Mouse (Mus musculus) liver, embryonic 12.5 days (tissue): ENCODE measurements around the gene Tango2. TPM values are rescaled to one million over a fixed set of nuclear protein-coding genes. Genes with fewer than 3 reads are reported as not detected.

Source experiments
- ATAC-seq: fragments of 200-750 bp; cut with Nextera tagmentation; 2 replicates; pipeline ENCODE4 v1.8.0; 2017; ENCODE audit warnings: moderate number of reproducible peaks, mild to moderate bottlenecking, moderate library complexity
- H3K27ac ChIP-seq: fragments of 300-500 bp; sonication (generic); 2 replicates; pipeline ENCODE4 v1.5.1; 2016; ENCODE audit warnings: mild to moderate bottlenecking
- H3K27me3 ChIP-seq: fragments of 300-500 bp; sonication (generic); replicated peaks from 2 replicates; pipeline ENCODE4 v1.6.1; 2016; ENCODE audit warnings: mild to moderate bottlenecking, moderate library complexity
- H3K36me3 ChIP-seq: fragments of 300-500 bp; sonication (generic); 2 replicates; pipeline ENCODE4 v1.6.1; 2016; ENCODE audit warnings: mild to moderate bottlenecking, moderate library complexity
- H3K4me1 ChIP-seq: fragments of 300-500 bp; sonication (generic); 2 replicates; pipeline ENCODE4 v1.6.1; 2016
- H3K4me2 ChIP-seq: fragments of 300-500 bp; sonication (generic); 2 replicates; pipeline ENCODE4 v1.6.1; 2016; ENCODE audit warnings: mild to moderate bottlenecking, moderate library complexity
- H3K4me3 ChIP-seq: fragments of 300-500 bp; sonication (generic); 2 replicates; pipeline ENCODE4 v1.5.1; 2016; ENCODE audit warnings: mild to moderate bottlenecking, moderate library complexity
- H3K9ac ChIP-seq: fragments of 300-500 bp; sonication (generic); 2 replicates; pipeline ENCODE4 v1.6.1; 2016; ENCODE audit warnings: mild to moderate bottlenecking, moderate library complexity
- H3K9me3 ChIP-seq: fragments of 300-500 bp; sonication (generic); replicated peaks from 2 replicates; pipeline ENCODE4 v1.6.1; 2016; ENCODE audit warnings: mild to moderate bottlenecking, moderate library complexity
- WGBS: fragments of 180-500 bp; shearing (Covaris S2); methylation state at CpG from one replicate; pipeline ENCODE4 v1.1.7; 2016; ENCODE audit not compliant: insufficient replicate concordance; 5-methylcytosine and 5-hydroxymethylcytosine counted together
- microRNA counts: library from miRNA; unstranded; fragments of <30 nt; microRNA quantifications from one replicate; lab custom pipeline; 2017
- microRNA-seq: library from miRNA; unstranded; fragments of <30 nt; microRNA quantifications from one replicate; pipeline ENCODE4, GENCODE M21; 2017
- polyA plus RNA-seq: library from polyadenylated mRNA; unstranded; fragments of >200 nt; fragmentation: Nextera tagmentation; extraction: Ambion mirVana; gene quantifications from 2 replicates; pipeline ENCODE4 v1.2.1, GENCODE M21; 2016

Gene Tango2
- polyA plus RNA-seq, 1 experiment from 2014 or later = 79.3 TPM

- Histone ChIP-seq H3K9ac (peak overlapping the region; percentile 87), H3K36me3 (peaks cover 42% of the 10 kb centered on the region), H3K4me3 (peak overlapping the region; percentile 74), H3K4me1 (peaks cover 37% of the 10 kb centered on the region), H3K27ac (peak overlapping the region; percentile 91), H3K4me2 (peak overlapping the region; percentile 94), H3K27me3 (no peaks in the 10 kb centered on the region), H3K9me3 (no peaks in the 10 kb centered on the region)
- under 1% methylated on average over 31 of the region's 31 CpGs for WGBS
- peak; percentile 88 for ATAC-seq
Observed at GRCm38 (mm10) chr16:18288581-18289061, 59.3 kb downstream of the Tango2 start.

- 2% methylated on average over 4 of the region's 4 CpGs for WGBS
- no peaks in the 10 kb centered on the region for H3K27me3 ChIP-seq
- peak overlapping the region; percentile 91 for H3K27ac ChIP-seq
- peak overlapping the region; percentile 87 for H3K9ac ChIP-seq
- peak overlapping the region; percentile 94 for H3K4me2 ChIP-seq
- no peak for ATAC-seq
- peaks cover 47% of the 10 kb centered on the region for H3K36me3 ChIP-seq
- H3K4me1 ChIP-seq = peaks cover 37% of the 10 kb centered on the region
- H3K9me3 ChIP-seq = no peaks in the 10 kb centered on the region
- H3K4me3 ChIP-seq = peak overlapping the region; percentile 74
Observed at GRCm38 (mm10) chr16:18288166-18288565, 59.7 kb downstream of the Tango2 start.

GRCm38 (mm10) chr16:18275166-18275565 is 72.7 kb downstream of the Tango2 start:
- no peak overlapping the region for H3K4me2 ChIP-seq
- peaks cover 99% of the 10 kb centered on the region for H3K36me3 ChIP-seq
- no peak overlapping the region for H3K27ac ChIP-seq
- ATAC-seq = no peak
- no peaks in the 10 kb centered on the region for H3K27me3 ChIP-seq
- no peak overlapping the region for H3K4me3 ChIP-seq
- no peaks in the 10 kb centered on the region for H3K9me3 ChIP-seq
- no peaks in the 10 kb centered on the region for H3K4me1 ChIP-seq
- no peak overlapping the region for H3K9ac ChIP-seq
- 70% methylated on average over 2 of the region's 2 CpGs for WGBS

GRCm38 (mm10) chr16:18268182-18268581 is 79.7 kb downstream of the Tango2 start:
- no peak overlapping the region for H3K9ac ChIP-seq
- 88% methylated on average over 5 of the region's 5 CpGs for WGBS
- H3K4me1 ChIP-seq = no peaks in the 10 kb centered on the region
- H3K27me3 ChIP-seq = no peaks in the 10 kb centered on the region
- no peak overlapping the region for H3K27ac ChIP-seq
- H3K9me3 ChIP-seq = no peaks in the 10 kb centered on the region
- no peak; the same call in 1 of the 2 replicates for ATAC-seq
- H3K36me3 ChIP-seq = peaks cover 97% of the 10 kb centered on the region
- no peak overlapping the region for H3K4me3 ChIP-seq
- no peak overlapping the region for H3K4me2 ChIP-seq

- Histone ChIP-seq H3K9me3 (no peaks in the 10 kb centered on the region), H3K4me3 (no peak overlapping the region), H3K27ac (no peak overlapping the region), H3K9ac (no peak overlapping the region), H3K27me3 (no peaks in the 10 kb centered on the region), H3K4me2 (no peak overlapping the region), H3K4me1 (no peaks in the 10 kb centered on the region), H3K36me3 (peaks cover 96% of the 10 kb centered on the region)
- ATAC-seq = no peak
- WGBS = 79% methylated on average over 2 of the region's 2 CpGs
Observed at GRCm38 (mm10) chr16:18265024-18265423, 82.9 kb downstream of the Tango2 start.

GRCm38 (mm10) chr16:18258221-18258620 is 89.7 kb downstream of the Tango2 start, which contains the start of gene Gm49776:
Gene Gm49776 (minus strand): TSS chr16:18258321.
- Histone ChIP-seq H3K27ac (no peak within 1 kb of the TSS), H3K4me2 (no peak within 1 kb of the TSS), H3K36me3 (peaks cover 98% of the 10 kb centered on the region), H3K4me3 (no peak within 1 kb of the TSS), H3K4me1 (no peaks in the 10 kb centered on the region), H3K9ac (no peak within 1 kb of the TSS), H3K27me3 (no peaks in the 10 kb centered on the region), H3K9me3 (no peaks in the 10 kb centered on the region)
- ATAC-seq = no peak
- 89% methylated on average over 2 of the region's 2 CpGs for WGBS

GRCm38 (mm10) chr16:18253866-18254265 is 94.0 kb downstream of the Tango2 start:
- Histone ChIP-seq H3K9me3 (no peaks in the 10 kb centered on the region), H3K4me3 (no peak overlapping the region), H3K27ac (no peak overlapping the region), H3K4me2 (no peak overlapping the region), H3K27me3 (no peaks in the 10 kb centered on the region), H3K9ac (no peak overlapping the region), H3K36me3 (peaks cover 91% of the 10 kb centered on the region), H3K4me1 (peaks cover 29% of the 10 kb centered on the region)
- 77% methylated on average over 1 of the region's 1 CpGs for WGBS
- ATAC-seq = no peak

- Histone ChIP-seq H3K4me1 (peaks cover 29% of the 10 kb centered on the region), H3K36me3 (peaks cover 80% of the 10 kb centered on the region), H3K4me2 (no peak overlapping the region), H3K9ac (no peak overlapping the region), H3K9me3 (no peaks in the 10 kb centered on the region), H3K27ac (no peak overlapping the region), H3K4me3 (no peak overlapping the region), H3K27me3 (no peaks in the 10 kb centered on the region)
- no peak for ATAC-seq
- 75% methylated on average over 6 of the region's 6 CpGs for WGBS
Observed at GRCm38 (mm10) chr16:18252736-18253135, 95.2 kb downstream of the Tango2 start.

GRCm38 (mm10) chr16:18250828-18251790 is 96.8 kb downstream of the Tango2 start:
- Histone ChIP-seq H3K4me3 (peak overlapping the region; percentile 94), H3K9me3 (no peaks in the 10 kb centered on the region), H3K27me3 (no peaks in the 10 kb centered on the region), H3K36me3 (peaks cover 76% of the 10 kb centered on the region), H3K4me1 (peaks cover 45% of the 10 kb centered on the region), H3K9ac (peak overlapping the region; percentile 95), H3K27ac (peak overlapping the region; percentile 90; the same call in 1 of the 2 replicates), H3K4me2 (peak overlapping the region; percentile 92)
- WGBS = 77% methylated on average over 10 of the region's 10 CpGs
- no peak for ATAC-seq

MicroRNAs encoded within 50 kb of the gene (microRNA counts, 519-probe panel; counts per million panel counts)
- 582 counts per million, percentile 70 among the panel's probes with 10 or more counts for microRNA mmu-miR-1306 (lab: Ali Mortazavi, UCI)
- microRNA mmu-miR-185 (lab: Ali Mortazavi, UCI) = 5,069 counts per million, percentile 86 among the panel's probes with 10 or more counts

Small RNAs within 50 kb of the gene (microRNA-seq; reads per million reads assigned to microRNA genes)
- gene Gm24572 (6.0 reads per million, percentile 11 among the genes with 10 or more reads in this experiment), gene Gm26219 (not detected), gene Mir1306 (346 reads per million, percentile 63 among the genes with 10 or more reads in this experiment), gene Mir185 (1,979 reads per million, percentile 79 among the genes with 10 or more reads in this experiment)

Other genes with a start within 250 kb of the Tango2 start
- 0.65 and 0.68 TPM in 2 replicates for gene Rtn4r, start 220.5 kb downstream of the Tango2 start, polyA plus RNA-seq
- not detected in 2 replicates for gene Ccdc188, start 130.2 kb downstream of the Tango2 start, polyA plus RNA-seq
- 4.3 and 4.9 TPM in 2 replicates for gene Zdhhc8, start 113.0 kb downstream of the Tango2 start, polyA plus RNA-seq
- 88.8 and 96.5 TPM in 2 replicates for gene Trmt2a, start 99.4 kb downstream of the Tango2 start, polyA plus RNA-seq
- gene Ranbp1, start 99.4 kb downstream of the Tango2 start, polyA plus RNA-seq = 595 and 610 TPM in 2 replicates
- gene Gm49776, start 89.8 kb downstream of the Tango2 start, polyA plus RNA-seq = 1.7 TPM in 1 of 2 replicates, not detected in the other
- gene Dgcr8, start 58.9 kb downstream of the Tango2 start, polyA plus RNA-seq = 17.1 and 19.0 TPM in 2 replicates
- 12.6 and 12.9 TPM in 2 replicates for gene Arvcf, start 79 bp upstream of the Tango2 start, polyA plus RNA-seq
- 106 and 107 TPM in 2 replicates for gene Txnrd2, start 78.3 kb upstream of the Tango2 start, polyA plus RNA-seq
- gene Comt, start 78.7 kb upstream of the Tango2 start, polyA plus RNA-seq = 113 and 120 TPM in 2 replicates
- gene Gnb1l, start 150.6 kb upstream of the Tango2 start, polyA plus RNA-seq = 14.0 and 15.0 TPM in 2 replicates
- 1.3 and 1.7 TPM in 2 replicates for gene Rtl10, start 150.8 kb upstream of the Tango2 start, polyA plus RNA-seq
- gene Tbx1, start 242.6 kb upstream of the Tango2 start, polyA plus RNA-seq = 0.08 TPM in 1 of 2 replicates, not detected in the other